Mouse (Mus musculus) embryonic fibroblast, embryonic 13.5 days (primary cell): ENCODE data around the gene Clcn6. TPM values are rescaled to one million over a fixed set of nuclear protein-coding genes. Genes with fewer than 3 reads are reported as not detected.
A peak's percentile ranks its signal among the peaks of the same experiment; 100 is the strongest.

ENCODE experiments used
- H3K27ac ChIP-seq: 2 replicates; pipeline ENCODE4 v1.5.1; 2012; ENCODE audit warnings: low read length, control low read depth, inconsistent platforms; ENCODE audit not compliant: insufficient read depth
- H3K4me1 ChIP-seq: 2 replicates; pipeline ENCODE4 v1.6.1; 2011; ENCODE audit warnings: low read length; ENCODE audit not compliant: control insufficient read depth, insufficient read depth
- H3K4me3 ChIP-seq: 2 replicates; pipeline ENCODE4 v1.5.1; 2011; ENCODE audit warnings: mild to moderate bottlenecking, control low read depth, low read length; ENCODE audit not compliant: insufficient read depth
- CTCF ChIP-seq: IDR thresholded peaks from 2 replicates; pipeline ENCODE4 v1.5.1; 2011; ENCODE audit warnings: mild to moderate bottlenecking, control low read depth, low read length, moderate library complexity, borderline replicate concordance; ENCODE audit not compliant: insufficient read depth
- POLR2A ChIP-seq: IDR thresholded peaks from 2 replicates; pipeline ENCODE4 v1.6.1; 2011; ENCODE audit warnings: low read depth, mild to moderate bottlenecking, control low read depth, low read length, moderate library complexity
- polyA plus RNA-seq: library from polyadenylated mRNA; stranded (reverse); fragments of >200 nt; gene quantifications from 2 replicates; pipeline ENCODE4 v1.2.4, GENCODE M21; 2011; ENCODE audit warnings: low read depth; ENCODE audit not compliant: missing spikeins, insufficient read length

Gene Clcn6
- polyA plus RNA-seq, 1 experiment: 13.2 TPM

- Histone ChIP-seq H3K4me3 (no peak overlapping the region), H3K27ac (no peak overlapping the region), H3K4me1 (0 out of 2 replicates have a peak, but pooled peaks cover 2% of the 10 kb centered on the region)
- TF ChIP-seq POLR2A: no peak
These were observed 43.8 kb upstream of the Clcn6 start for GRCm38 (mm10) chr4:148082257-148083044.

- H3K4me1 ChIP-seq: no peaks in the 10 kb centered on the region
- no peak overlapping the region for H3K4me3 ChIP-seq
These were observed 42.6 kb upstream of the Clcn6 start for GRCm38 (mm10) chr4:148081201-148081600.

GRCm38 (mm10) chr4:148080597-148080973 is 42.0 kb upstream of the Clcn6 start:
- Histone ChIP-seq H3K27ac (no peak overlapping the region), H3K4me1 (no peaks in the 10 kb centered on the region), H3K4me3 (no peak overlapping the region)
- TF ChIP-seq CTCF (no peak), POLR2A (no peak)

More at GRCm38 (mm10) chr4:148081201-148081600, 42.6 kb upstream of the Clcn6 start:
- TF ChIP-seq POLR2A (no peak), CTCF (no peak)
- no peak overlapping the region for H3K27ac ChIP-seq

- H3K4me1 ChIP-seq: no peaks in the 10 kb centered on the region
- H3K27ac ChIP-seq: no peak overlapping the region
- TF ChIP-seq POLR2A: no peak
- TF ChIP-seq CTCF: no peak
- no peak overlapping the region for H3K4me3 ChIP-seq
These were observed 41.4 kb upstream of the Clcn6 start for GRCm38 (mm10) chr4:148079944-148080596.

- H3K4me1 ChIP-seq: no peaks in the 10 kb centered on the region
- no peak for TF ChIP-seq POLR2A
- TF ChIP-seq CTCF: peak; percentile 63; the same call in 1 of the 2 replicates
These were observed 40.6 kb upstream of the Clcn6 start for GRCm38 (mm10) chr4:148079212-148079611.

GRCm38 (mm10) chr4:148075881-148076280 is 37.3 kb upstream of the Clcn6 start:
- no peaks in the 10 kb centered on the region for H3K4me1 ChIP-seq
- no peak overlapping the region for H3K4me3 ChIP-seq
- H3K27ac ChIP-seq: no peak overlapping the region
- no peak for TF ChIP-seq CTCF
- TF ChIP-seq POLR2A: no peak

More at GRCm38 (mm10) chr4:148079212-148079611, 40.6 kb upstream of the Clcn6 start:
- no peak overlapping the region for H3K4me3 ChIP-seq
- no peak overlapping the region for H3K27ac ChIP-seq

GRCm38 (mm10) chr4:148075259-148075658 is 36.6 kb upstream of the Clcn6 start:
- Histone ChIP-seq H3K27ac (no peak overlapping the region), H3K4me1 (no peaks in the 10 kb centered on the region), H3K4me3 (no peak overlapping the region)
- TF ChIP-seq POLR2A (peak; percentile 53), CTCF (no peak)

GRCm38 (mm10) chr4:148074521-148075189 is 36.0 kb upstream of the Clcn6 start:
- Histone ChIP-seq H3K4me1 (no peaks in the 10 kb centered on the region), H3K4me3 (no peak overlapping the region), H3K27ac (no peak overlapping the region)
- no peak for TF ChIP-seq POLR2A
- no peak for TF ChIP-seq CTCF

GRCm38 (mm10) chr4:148071508-148071907 is 32.9 kb upstream of the Clcn6 start:
- Histone ChIP-seq H3K27ac (no peak overlapping the region), H3K4me3 (no peak overlapping the region), H3K4me1 (no peaks in the 10 kb centered on the region; the same call in 1 of the 2 replicates)
- TF ChIP-seq POLR2A (no peak), CTCF (no peak)
